In genomic region chr1:105662820-105663170, GRCm38 (mm10) we compare ENCODE assay signal across 8 mouse cellular contexts. TPM values are rescaled to one million over a fixed set of nuclear protein-coding genes. Genes with fewer than 3 reads are reported as not detected.
DNase-seq lines count a peak whose midpoint lies in the region; ATAC-seq and TF ChIP-seq lines count a peak whose summit lies in the region.

No protein-coding gene starts in this region.

- TF ChIP-seq EP300 in heart, postnatal 0 days (IDR thresholded peaks at IDR 0.05; ENCODE audit: low read depth), result no peak

- H3K27me3 ChIP-seq in heart, postnatal 0 days (ENCODE audit: control insufficient read depth, insufficient read depth, low read length), result no peaks in the 10 kb centered on the region
- no peaks in the 10 kb centered on the region for H3K27me3 ChIP-seq in hindbrain, embryonic 11.5 days (ENCODE audit: control insufficient read depth, insufficient read depth, low read length)
- H3K27me3 ChIP-seq in midbrain, embryonic 12.5 days, result no peaks in the 10 kb centered on the region

- peak overlapping the region; percentile 96 for H3K9ac ChIP-seq in heart, postnatal 0 days (replicated peaks; ENCODE audit: low read depth, low read length)
- peak overlapping the region; percentile 57 for H3K9ac ChIP-seq in hindbrain, embryonic 11.5 days (ENCODE audit: low read depth, low read length)
- H3K9ac ChIP-seq in midbrain, embryonic 12.5 days (replicated peaks), result peak overlapping the region; percentile 71

- peak overlapping the region; percentile 79 for H3K4me2 ChIP-seq in heart, postnatal 0 days (ENCODE audit: low read depth, low read length)
- peak overlapping the region; percentile 63 for H3K4me2 ChIP-seq in hindbrain, embryonic 11.5 days (replicated peaks; ENCODE audit: low read depth, low read length)
- H3K4me2 ChIP-seq in midbrain, embryonic 12.5 days (replicated peaks), result peak overlapping the region; percentile 84

- H3K9me3 ChIP-seq in heart, postnatal 0 days (replicated peaks; ENCODE audit: control insufficient read depth, low read length), result no peaks in the 10 kb centered on the region
- H3K9me3 ChIP-seq in hindbrain, embryonic 11.5 days (ENCODE audit: control insufficient read depth, low read length), result no peaks in the 10 kb centered on the region
- H3K9me3 ChIP-seq in midbrain, embryonic 12.5 days, result no peaks in the 10 kb centered on the region

- TF ChIP-seq CTCF in heart, postnatal 0 days (IDR thresholded peaks at IDR 0.05; ENCODE audit: low read depth), result no peak

- H3K27ac ChIP-seq in heart, postnatal 0 days (ENCODE audit: low read depth), result peak overlapping the region; percentile 80
- no peak overlapping the region for H3K27ac ChIP-seq in hindbrain, embryonic 11.5 days (ENCODE audit: low read depth, low read length)
- H3K27ac ChIP-seq in midbrain, embryonic 12.5 days (replicated peaks), result no peak overlapping the region

- intact Hi-C loops in heart, postnatal 10 days (cut with DNase I), result loop anchor here (5.0 kb wide), 2 partner anchors 375 to 740 kb away; no protein-coding TSS in a partner anchor

- DNase-seq in heart, postnatal 0 days (ENCODE audit: low spot score), result no peak
- DNase-seq in heart, postnatal 10 days, result no peak
- peak; percentile 13 for DNase-seq in Muller cell, postnatal 12 days (ENCODE audit: inconsistent ontology term)
- no peak for DNase-seq in hindbrain, embryonic 11.5 days (ENCODE audit: low spot score)
- no peak for DNase-seq in adrenal gland, postnatal 14 days
- no peak for DNase-seq in cerebellum, postnatal 4 days (ENCODE audit: low spot score in 2 of 2)
- no peak for DNase-seq in urinary bladder, adult 18-20 months (ENCODE audit: low spot score in 2 of 2)

- no peaks in the 10 kb centered on the region for H3K36me3 ChIP-seq in heart, postnatal 0 days (replicated peaks; ENCODE audit: control insufficient read depth, insufficient read depth, low read length)
- H3K36me3 ChIP-seq in hindbrain, embryonic 11.5 days (ENCODE audit: control insufficient read depth, insufficient read depth, low read length), result no peaks in the 10 kb centered on the region
- H3K36me3 ChIP-seq in midbrain, embryonic 12.5 days, result no peaks in the 10 kb centered on the region

- peak overlapping the region; percentile 79 for H3K4me3 ChIP-seq in heart, postnatal 0 days (ENCODE audit: low read depth, low read length)
- peak overlapping the region; percentile 97 for H3K4me3 ChIP-seq in hindbrain, embryonic 11.5 days (ENCODE audit: low read depth, low read length)
- H3K4me3 ChIP-seq in midbrain, embryonic 12.5 days, result peak overlapping the region; percentile 87

- peaks cover 10% of the 10 kb centered on the region; the same call in 1 of the 2 replicates for H3K4me1 ChIP-seq in heart, postnatal 0 days (ENCODE audit: control insufficient read depth, insufficient read depth)
- no peaks in the 10 kb centered on the region for H3K4me1 ChIP-seq in hindbrain, embryonic 11.5 days (replicated peaks; ENCODE audit: control insufficient read depth, insufficient read depth, low read length)
- H3K4me1 ChIP-seq in midbrain, embryonic 12.5 days, result peaks cover 19% of the 10 kb centered on the region

- ATAC-seq in heart, postnatal 0 days (ENCODE audit: insufficient read depth, low read depth), result no peak
- ATAC-seq in hindbrain, embryonic 11.5 days (ENCODE audit: low FRiP score), result no peak
- ATAC-seq in midbrain, embryonic 12.5 days (ENCODE audit: low FRiP score, low read depth), result no peak

- 6% methylated on average over 6 of the region's 6 CpGs for WGBS in heart, postnatal 0 days
- 14% methylated on average over 6 of the region's 6 CpGs for WGBS in hindbrain, embryonic 11.5 days
- WGBS in midbrain, embryonic 12.5 days, result 10% methylated on average over 6 of the region's 6 CpGs

RNA-seq across cellular contexts. Expression of gene Pign, which starts 0.7 kb away (rescaled TPM):
- total RNA-seq in heart, postnatal 0 days (2014; rRNA removed; ENCODE audit: low replicate concordance), result 14.7 and 66.4 TPM in 2 replicates
- 5.1 and 5.7 TPM in 2 replicates for polyA plus RNA-seq in heart, postnatal 0 days (2015; fragmentation: Nextera tagmentation; extraction: Ambion mirVana)
- 10 to 100 TPM; 24.4 to 25.6 TPM for total RNA-seq in heart, postnatal 10 days (2021)
- polyA plus RNA-seq in hindbrain, embryonic 11.5 days (2014; fragmentation: Nextera tagmentation; extraction: Ambion mirVana), result 14.1 and 19.9 TPM in 2 replicates
- 15.1 and 15.5 TPM in 2 replicates for polyA plus RNA-seq in midbrain, embryonic 12.5 days (2016; fragmentation: Nextera tagmentation; extraction: Ambion mirVana)
- 31.0 and 34.6 TPM in 2 replicates for total RNA-seq in adrenal gland, postnatal 14 days (2021)

RNA-seq across cellular contexts. Expression of gene Relch, which starts 0.9 kb away (rescaled TPM):
- 23.9 and 25.4 TPM in 2 replicates for total RNA-seq in heart, postnatal 0 days (2014; rRNA removed; ENCODE audit: low replicate concordance)
- 11.0 and 12.2 TPM in 2 replicates for polyA plus RNA-seq in heart, postnatal 0 days (2015; fragmentation: Nextera tagmentation; extraction: Ambion mirVana)
- total RNA-seq in heart, postnatal 10 days (2021), result 10 to 100 TPM; 26.1 to 30.4 TPM
- 26.2 and 33.5 TPM in 2 replicates for polyA plus RNA-seq in hindbrain, embryonic 11.5 days (2014; fragmentation: Nextera tagmentation; extraction: Ambion mirVana)
- 42.8 and 47.0 TPM in 2 replicates for polyA plus RNA-seq in midbrain, embryonic 12.5 days (2016; fragmentation: Nextera tagmentation; extraction: Ambion mirVana)
- total RNA-seq in adrenal gland, postnatal 14 days (2021), result 33.5 and 41.6 TPM in 2 replicates
